Mouse (Mus musculus) MEL (cell line): ENCODE results near the gene Txn2. TPM values are rescaled to one million over a fixed set of nuclear protein-coding genes. Genes with fewer than 3 reads are reported as not detected.

ENCODE experiments used
- DNase-seq: peaks from one replicate; pipeline ENCODE4 v3.0.0; 2011; ENCODE audit warnings: low read depth, low spot score
- H3K27ac ChIP-seq: 2 replicates; pipeline ENCODE4 v1.5.1; 2012; ENCODE audit warnings: low read depth, mild to moderate bottlenecking, control low read depth, low read length, moderate library complexity; ENCODE audit not compliant: control insufficient read depth
- H3K27me3 ChIP-seq, 2 experiments: fragments of 150-350 bp in 1 of 2; sonication (generic) in 1 of 2; 2 replicates each; pipeline ENCODE4 v1.6.1; 2012; ENCODE audit warnings: low read length in 2 of 2, mild to moderate bottlenecking in 2 of 2, improper control_type of control experiment in 1 of 2, moderate library complexity in 1 of 2; ENCODE audit not compliant: insufficient read depth in 2 of 2, control insufficient read depth in 1 of 2
- H3K36me3 ChIP-seq, 2 experiments: 2 replicates each; pipeline ENCODE4 v1.6.1; 2012 to 2014; ENCODE audit warnings: low read length in 2 of 2, improper control_type of control experiment in 1 of 2, inconsistent platforms in 1 of 2, mild to moderate bottlenecking in 1 of 2; ENCODE audit not compliant: insufficient read depth in 2 of 2, control insufficient read depth in 1 of 2
- H3K4me1 ChIP-seq, 2 experiments: fragments of 150-350 bp in 1 of 2; sonication (generic) in 1 of 2; 2 replicates each; pipeline ENCODE4 v1.6.1; 2012; ENCODE audit warnings: low read length in 2 of 2, improper control_type of control experiment in 1 of 2, mild to moderate bottlenecking in 1 of 2; ENCODE audit not compliant: insufficient read depth in 2 of 2, control insufficient read depth in 1 of 2
- H3K4me3 ChIP-seq, 2 experiments: fragments of 150-350 bp in 1 of 2; sonication (generic) in 1 of 2; 2 replicates each; pipeline ENCODE4 v1.5.1; 2012; ENCODE audit warnings: low read depth in 2 of 2, low read length in 2 of 2, mild to moderate bottlenecking in 2 of 2, moderate library complexity in 2 of 2, control low read depth in 1 of 2, improper control_type of control experiment in 1 of 2; ENCODE audit not compliant: control insufficient read depth in 1 of 2, insufficient read depth in 1 of 2
- H3K79me2 ChIP-seq: 2 replicates; pipeline ENCODE4 v1.6.1; 2012; ENCODE audit warnings: mild to moderate bottlenecking, low read length, moderate library complexity; ENCODE audit not compliant: control insufficient read depth, poor library complexity, insufficient read depth
- H3K9ac ChIP-seq: 2 replicates; pipeline ENCODE4 v1.6.1; 2012; ENCODE audit warnings: low read depth, mild to moderate bottlenecking, control low read depth, low read length, moderate library complexity; ENCODE audit not compliant: control insufficient read depth, poor library complexity, severe bottlenecking
- H3K9me3 ChIP-seq: fragments of 150-350 bp; sonication (generic); replicated peaks from 2 replicates; pipeline ENCODE4 v1.6.1; 2012; ENCODE audit warnings: mild to moderate bottlenecking, low read length, improper control_type of control experiment, moderate library complexity; ENCODE audit not compliant: insufficient read depth
- BHLHE40 ChIP-seq: IDR thresholded peaks from 2 replicates; pipeline ENCODE4 v1.6.1; 2012; ENCODE audit warnings: low read depth, mild to moderate bottlenecking, inconsistent platforms, low read length, improper control_type of control experiment, borderline replicate concordance
- CHD1 ChIP-seq: IDR thresholded peaks from 2 replicates; pipeline ENCODE4 v1.6.1; 2012; ENCODE audit warnings: low read depth, mild to moderate bottlenecking, inconsistent platforms, low read length, improper control_type of control experiment
- CHD2 ChIP-seq: IDR thresholded peaks from 2 replicates; pipeline ENCODE4 v1.6.1; 2011; ENCODE audit warnings: low read length, improper control_type of control experiment
- E2F4 ChIP-seq: IDR thresholded peaks from 2 replicates; pipeline ENCODE4 v1.6.1; 2011; ENCODE audit warnings: low read depth, low read length, improper control_type of control experiment, borderline replicate concordance
- ELF1 ChIP-seq: IDR thresholded peaks from 2 replicates; pipeline ENCODE4 v1.6.1; 2014; ENCODE audit warnings: low read depth, mild to moderate bottlenecking, inconsistent platforms, low read length, improper control_type of control experiment, moderate library complexity
- MAFK ChIP-seq: IDR thresholded peaks from 2 replicates; pipeline ENCODE4 v1.6.1; 2011; ENCODE audit warnings: low read depth, mild to moderate bottlenecking, low read length, improper control_type of control experiment, borderline replicate concordance
- MAX ChIP-seq: IDR thresholded peaks from 2 replicates; pipeline ENCODE4 v1.6.1; 2011; ENCODE audit warnings: low read length, improper control_type of control experiment
- NELFE ChIP-seq: IDR thresholded peaks from 2 replicates; pipeline ENCODE4 v1.6.1; 2011; ENCODE audit warnings: low read depth, low read length, improper control_type of control experiment
- POLR2A ChIP-seq, 2 experiments: IDR thresholded peaks; 2 replicates each; pipeline ENCODE4 v1.6.1; 2011 to 2012; ENCODE audit warnings: low read length in 2 of 2, mild to moderate bottlenecking in 2 of 2, control low read depth in 1 of 2, improper control_type of control experiment in 1 of 2, low read depth in 1 of 2, moderate library complexity in 1 of 2; ENCODE audit not compliant: control insufficient read depth in 1 of 2, insufficient read depth in 1 of 2, poor library complexity in 1 of 2
- POLR2AphosphoS2 ChIP-seq: IDR thresholded peaks from 2 replicates; pipeline ENCODE4 v1.6.1; 2011; ENCODE audit warnings: low read length, improper control_type of control experiment
- RCOR1 ChIP-seq: IDR thresholded peaks from 2 replicates; pipeline ENCODE4 v1.6.1; 2012; ENCODE audit warnings: low read depth, mild to moderate bottlenecking, inconsistent platforms, low read length, improper control_type of control experiment
- SMC3 ChIP-seq: IDR thresholded peaks from 2 replicates; pipeline ENCODE4 v1.6.1; 2011; ENCODE audit warnings: low read depth, low read length, improper control_type of control experiment
- USF1 ChIP-seq: IDR thresholded peaks from 2 replicates; pipeline ENCODE4 v1.6.1; 2014; ENCODE audit warnings: low read depth, mild to moderate bottlenecking, inconsistent platforms, low read length, improper control_type of control experiment, moderate library complexity
- USF2 ChIP-seq, 2 experiments: IDR thresholded peaks; 2 replicates each; pipeline ENCODE4 v1.6.1; 2011 to 2012; ENCODE audit warnings: improper control_type of control experiment in 2 of 2, low read length in 2 of 2, borderline replicate concordance in 1 of 2, inconsistent platforms in 1 of 2, low read depth in 1 of 2, mild to moderate bottlenecking in 1 of 2; ENCODE audit not compliant: insufficient read depth in 1 of 2
- ZC3H11A ChIP-seq: IDR thresholded peaks from 2 replicates; pipeline ENCODE4 v1.6.1; 2012; ENCODE audit warnings: low read depth, mild to moderate bottlenecking, inconsistent platforms, low read length, improper control_type of control experiment
- ZMIZ1 ChIP-seq: IDR thresholded peaks from 2 replicates; pipeline ENCODE4 v1.6.1; 2012; ENCODE audit warnings: low read depth, mild to moderate bottlenecking, inconsistent platforms, low read length, improper control_type of control experiment, moderate library complexity
- polyA plus RNA-seq, 2 experiments: library from polyadenylated mRNA; stranded (reverse) in 1 of 2; unstranded in 1 of 2; fragments of >175 nt in 1 of 2; fragments of >200 nt in 1 of 2; gene quantifications; 2 replicates each; pipeline versions ENCODE4 v1.2.1 to v1.2.4; 2012; ENCODE audit warnings: low replicate concordance in 2 of 2, low read depth in 1 of 2; ENCODE audit not compliant: insufficient read length in 2 of 2, insufficient read depth in 1 of 2, missing spikeins in 1 of 2
- total RNA-seq: library from RNA; depleted of rRNA; stranded (reverse); fragments of 300-350 nt; gene quantifications from 2 replicates; pipeline ENCODE4 v1.2.3, GENCODE M21; 2012

The Txn2 gene
- total and polyA plus RNA-seq, 3 experiments, result 114 to 416 (median 207) TPM

GRCm38 (mm10) chr15:77965117-77965528 is 36.3 kb upstream of the Txn2 start (continued):
- TF ChIP-seq ELF1 (no peak), ZC3H11A (no peak)

- Histone ChIP-seq H3K27ac (no peak overlapping the region), H3K27me3 (no peaks in the 10 kb centered on the region), H3K4me1 (peaks cover 0 to 8% of the 10 kb centered on the region in 2 experiments; a peak in 3 of 4 replicates), H3K36me3 (peaks cover 15 to 33% of the 10 kb centered on the region in 2 experiments), H3K4me3 (no peak overlapping the region), H3K79me2 (peaks cover 2% of the 10 kb centered on the region; the same call in 1 of the 2 replicates), H3K9ac (no peak overlapping the region), H3K9me3 (no peaks in the 10 kb centered on the region)
- TF ChIP-seq USF1 (no peak), ELF1 (no peak), NELFE (no peak), BHLHE40 (no peak), POLR2AphosphoS2 (peak; percentile 75), CHD2 (no peak), MAX (no peak), POLR2A (IDR thresholded peaks at IDR 0.05; ENCODE audit: control insufficient read depth in 1 of 2, insufficient read depth in 1 of 2, low read depth in 1 of 2, low read length in 2 of 2, poor library complexity in 1 of 2) (no peak)
- no peak for DNase-seq
Measured at GRCm38 (mm10) chr15:77962447-77962846, 33.6 kb upstream of the Txn2 start.

- H3K9ac ChIP-seq, result no peak overlapping the region
- DNase-seq, result no peak
- H3K79me2 ChIP-seq, result peaks cover 2% of the 10 kb centered on the region
- H3K27ac ChIP-seq, result no peak overlapping the region
- TF ChIP-seq POLR2AphosphoS2, result peak; percentile 58; the same call in 1 of the 2 replicates
- TF ChIP-seq E2F4, result no peak
- TF ChIP-seq POLR2A (IDR thresholded peaks at IDR 0.05; ENCODE audit: control insufficient read depth in 1 of 2, insufficient read depth in 1 of 2, low read depth in 1 of 2, low read length in 2 of 2, poor library complexity in 1 of 2), result 0 out of 4 replicates have a peak, but pooled peaks of 1 of the 2 experiments have one; percentile 7
- no peak overlapping the region for H3K4me3 ChIP-seq
- peaks cover 4 to 16% of the 10 kb centered on the region in 2 experiments; a peak in 3 of 4 replicates for H3K4me1 ChIP-seq
- H3K9me3 ChIP-seq, result no peaks in the 10 kb centered on the region
- H3K27me3 ChIP-seq, result no peaks in the 10 kb centered on the region
- H3K36me3 ChIP-seq, result peaks cover 13 to 25% of the 10 kb centered on the region in 2 experiments
Measured at GRCm38 (mm10) chr15:77960693-77961092, 31.9 kb upstream of the Txn2 start.

GRCm38 (mm10) chr15:77958071-77958470 is 29.3 kb upstream of the Txn2 start:
- DNase-seq, result peak; percentile 60
- H3K27me3 ChIP-seq, result no peaks in the 10 kb centered on the region
- H3K4me3 ChIP-seq, result no peak overlapping the region
- H3K79me2 ChIP-seq, result no peaks in the 10 kb centered on the region; the same call in none of the 2 replicates
- no peak overlapping the region for H3K27ac ChIP-seq
- peaks cover 4 to 16% of the 10 kb centered on the region in 2 experiments; a peak in 3 of 4 replicates for H3K4me1 ChIP-seq
- peaks cover 6 to 8% of the 10 kb centered on the region in 2 experiments for H3K36me3 ChIP-seq
- no peaks in the 10 kb centered on the region for H3K9me3 ChIP-seq
- TF ChIP-seq POLR2A (IDR thresholded peaks at IDR 0.05; ENCODE audit: control insufficient read depth in 1 of 2, insufficient read depth in 1 of 2, low read depth in 1 of 2, low read length in 2 of 2, poor library complexity in 1 of 2) (peak in 1 of 2 experiments; percentile 64; a peak in 2 of 4 replicates), BHLHE40 (no peak), RCOR1 (peak; percentile 36; the same call in 1 of the 2 replicates), POLR2AphosphoS2 (peak; percentile 90), USF2 (IDR thresholded peaks at IDR 0.05; ENCODE audit: borderline replicate concordance in 1 of 2, insufficient read depth in 1 of 2, low read depth in 1 of 2, low read length in 2 of 2) (no peak), SMC3 (0 out of 2 replicates have a peak, but pooled peaks have one; percentile 8), CHD1 (no peak), ZMIZ1 (peak; percentile 49; the same call in 1 of the 2 replicates), MAFK (no peak)
- TF ChIP-seq, all 39 proteins: peak for 5
- no peak overlapping the region for H3K9ac ChIP-seq
